Mouse (Mus musculus): Measurements from ENCODE around the gene Ascc1.

Ascc1 gene

GRCm38 (mm10) chr10:59974786-59975185, 27.8 kb upstream of the Ascc1 start:
- CTCF ChIA-PET = interaction anchor here (1.3 to 1.8 kb wide), 2 partner anchors 20 to 24 kb away, joined by 3 to 5 read pairs; no protein-coding TSS in a partner anchor

GRCm38 (mm10) chr10:59977141-59977540, 25.5 kb upstream of the Ascc1 start:
- CTCF ChIA-PET = interaction anchor here (0.5 to 1.8 kb wide), 5 partner anchors 9 to 1096 kb away, joined by 3 to 17 read pairs (median 6); no protein-coding TSS in a partner anchor

GRCm38 (mm10) chr10:59977715-59978343, 24.8 kb upstream of the Ascc1 start:
- CTCF ChIA-PET = interaction anchor here (0.6 to 1.1 kb wide), 2 partner anchors 84 to 1095 kb away, joined by 3 to 4 read pairs; no protein-coding TSS in a partner anchor

GRCm38 (mm10) chr10:59978401-59978800, 24.2 kb upstream of the Ascc1 start:
- CTCF ChIA-PET = no interaction called here

- CTCF ChIA-PET = interaction anchor here (0.5 to 0.6 kb wide), 2 partner anchors 30 to 55 kb away, joined by 3 to 5 read pairs; no protein-coding TSS in a partner anchor
These were observed 23.5 kb upstream of the Ascc1 start for GRCm38 (mm10) chr10:59978873-59979743.

GRCm38 (mm10) chr10:59980815-59981244, 21.8 kb upstream of the Ascc1 start:
- CTCF ChIA-PET = interaction anchor here (0.9 to 1.3 kb wide), 2 partner anchors 19 to 80 kb away, joined by 3 to 6 read pairs; no protein-coding TSS in a partner anchor

GRCm38 (mm10) chr10:59981336-59981735, 21.3 kb upstream of the Ascc1 start:
- CTCF ChIA-PET = interaction anchor here (0.5 to 0.9 kb wide), 2 partner anchors 17 to 80 kb away, joined by 6 to 13 read pairs; no protein-coding TSS in a partner anchor

- CTCF ChIA-PET = interaction anchor here (0.5 to 0.9 kb wide), 2 partner anchors 17 to 81 kb away, joined by 6 to 13 read pairs; no protein-coding TSS in a partner anchor
These were observed 20.8 kb upstream of the Ascc1 start for GRCm38 (mm10) chr10:59981792-59982191.

- CTCF ChIA-PET = no interaction called here
These were observed 20.2 kb upstream of the Ascc1 start for GRCm38 (mm10) chr10:59982379-59982873.

GRCm38 (mm10) chr10:59988036-59988435, 14.6 kb upstream of the Ascc1 start:
- CTCF ChIA-PET = no interaction called here

- CTCF ChIA-PET = interaction anchor here (0.5 kb wide), 1 partner anchor 82 kb away, joined by 6 read pairs; no protein-coding TSS in a partner anchor
These were observed 12.2 kb upstream of the Ascc1 start for GRCm38 (mm10) chr10:59990393-59990792.

GRCm38 (mm10) chr10:59991262-59991880, 11.2 kb upstream of the Ascc1 start:
- CTCF ChIA-PET = no interaction called here

- CTCF ChIA-PET = no interaction called here
These were observed 10.6 kb upstream of the Ascc1 start for GRCm38 (mm10) chr10:59992024-59992423.

- CTCF ChIA-PET = interaction anchor here (0.6 to 0.7 kb wide), 2 partner anchors 9 to 70 kb away, joined by 4 to 7 read pairs; no protein-coding TSS in a partner anchor
These were observed 8.8 kb upstream of the Ascc1 start for GRCm38 (mm10) chr10:59993813-59994212.

GRCm38 (mm10) chr10:59995889-59996288, 6.7 kb upstream of the Ascc1 start:
- CTCF ChIA-PET = interaction anchor here (0.7 to 1.0 kb wide), 2 partner anchors 23 to 102 kb away, joined by 3 read pairs; no protein-coding TSS in a partner anchor

GRCm38 (mm10) chr10:59997591-59997990, 5.0 kb upstream of the Ascc1 start:
- CTCF ChIA-PET = interaction anchor here (0.6 kb wide), 1 partner anchor 105 kb away, joined by 4 read pairs; no protein-coding TSS in a partner anchor

- CTCF ChIA-PET = interaction anchor here (0.7 to 1.3 kb wide), 2 partner anchors 18 to 19 kb away, joined by 3 to 13 read pairs; no protein-coding TSS in a partner anchor
These were observed 3.5 kb upstream of the Ascc1 start for GRCm38 (mm10) chr10:59999057-59999456.

- CTCF ChIA-PET = interaction anchor here (0.6 to 0.7 kb wide), 2 partner anchors 58 to 65 kb away, joined by 8 to 10 read pairs; no protein-coding TSS in a partner anchor
These were observed 942 bp upstream of the Ascc1 start for GRCm38 (mm10) chr10:60001663-60002062.

- CTCF ChIA-PET = interaction anchor here (0.6 to 0.7 kb wide), 2 partner anchors 58 to 64 kb away, joined by 8 to 10 read pairs; no protein-coding TSS in a partner anchor
These were observed 402 bp upstream of the Ascc1 start for GRCm38 (mm10) chr10:60002203-60002602.

GRCm38 (mm10) chr10:60003213-60003752, 678 bp downstream of the Ascc1 start:
- CTCF ChIA-PET = no interaction called here

GRCm38 (mm10) chr10:60003847-60004246, 1.2 kb downstream of the Ascc1 start:
- CTCF ChIA-PET = interaction anchor here (0.6 kb wide), 1 partner anchor 31 kb away, joined by 14 read pairs; no protein-coding TSS in a partner anchor

Measured in spleen, embryonic (tissue).